Mouse (Mus musculus): ENCODE measurements around the gene Gm8882.
"Not testable (repeated sequence)": the region's sequence is repeated elsewhere in the genome, so short reads cannot be mapped to it uniquely, and the experiment has no call there.

Gene Gm8882

DNA sequence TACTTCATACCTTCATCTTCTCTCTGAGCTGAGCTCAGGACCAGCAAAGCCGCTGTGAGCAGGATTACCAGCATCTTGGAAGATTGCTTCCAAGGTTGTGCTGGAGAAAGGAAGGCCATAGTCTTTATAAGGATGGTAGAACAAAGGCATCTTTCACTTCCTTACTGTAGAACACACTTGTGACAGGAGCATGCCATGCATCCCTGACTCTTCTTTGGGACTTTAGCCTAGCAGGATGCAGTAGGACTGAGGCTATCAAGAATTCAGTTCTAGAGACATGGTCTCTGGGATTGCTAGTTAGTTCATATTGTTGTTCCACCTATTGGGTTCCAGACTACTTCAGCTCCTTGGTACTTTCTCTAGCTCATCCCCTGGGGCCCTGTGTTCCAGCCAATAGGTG lies at the start of gene Gm8882:
TSS of gene Gm8882 (minus strand) at position 101 of the 400 bp plus-strand sequence.
- in situ Hi-C loops (cut with MboI; ENCODE audit: low sequenced_read_pairs), result not testable (repeated sequence)

DNA sequence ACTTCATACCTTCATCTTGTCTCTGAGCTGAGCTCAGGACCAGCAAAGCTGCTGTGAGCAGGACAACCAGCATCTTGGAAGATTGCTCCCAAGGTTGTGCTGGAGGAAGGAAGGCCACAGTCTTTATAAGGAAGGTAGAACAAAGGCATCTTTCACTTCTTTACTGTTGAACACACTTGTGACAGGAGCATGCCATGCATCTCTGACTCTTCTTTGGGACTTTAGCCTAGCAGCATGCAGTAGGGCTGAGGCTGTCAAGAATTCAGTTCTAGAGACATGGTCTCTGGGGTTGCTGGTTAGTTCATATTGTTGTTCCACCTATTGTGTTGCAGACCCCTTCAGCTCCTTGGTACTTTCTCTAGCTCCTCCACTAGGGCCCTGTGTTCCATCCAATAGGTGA lies 49.3 kb downstream of the Gm8882 start, which contains the start of gene Prpmp5:
TSS of gene Prpmp5 (minus strand) at position 101 of the 400 bp plus-strand sequence.
- in situ Hi-C loops (cut with MboI; ENCODE audit: low sequenced_read_pairs), result not testable (repeated sequence)

All from CH12F3 (cell line).